Mouse (Mus musculus) G1E (cell line): ENCODE measurements at regions not wholly inside any gene's neighbourhood (a gene's known extent, or its start where the extent isn't known, plus 50 kb on each side); places are given as distances from the start of the nearest gene placed in this dataset.

Experiments
- ATAC-seq: 2 replicates; pipeline ENCODE4 v1.8.0; 2016; ENCODE audit warnings: mild to moderate bottlenecking; ENCODE audit not compliant: insufficient number of reproducible peaks, poor library complexity, low FRiP score, severe bottlenecking; ENCODE audit errors: extremely low read depth
- DNase-seq: peaks from one replicate; pipeline ENCODE4 v3.0.0; 2012; ENCODE audit warnings: low spot score
- H3K27me3 ChIP-seq: 2 replicates; pipeline ENCODE4 v1.6.1; 2012; ENCODE audit warnings: mild to moderate bottlenecking, low read length, inconsistent platforms; ENCODE audit not compliant: insufficient read depth
- H3K36me3 ChIP-seq: replicated peaks from 2 replicates; pipeline ENCODE3; 2012; ENCODE audit warnings: mild to moderate bottlenecking, inconsistent platforms
- H3K4me1 ChIP-seq: 2 replicates; pipeline ENCODE4 v1.6.1; 2012; ENCODE audit warnings: low read depth, low read length, inconsistent platforms, mixed read lengths; ENCODE audit not compliant: insufficient read depth
- H3K4me3 ChIP-seq: 2 replicates; pipeline ENCODE4 v1.5.1; 2012; ENCODE audit warnings: low read depth, mild to moderate bottlenecking, inconsistent platforms, low read length, moderate library complexity, mixed read lengths
- H3K9me3 ChIP-seq: replicated peaks from 2 replicates; pipeline ENCODE4 v1.6.1; 2012; ENCODE audit warnings: inconsistent platforms
- CTCF ChIP-seq: IDR thresholded peaks from 2 replicates; pipeline ENCODE4 v1.5.1; 2012; ENCODE audit warnings: low read depth, low read length, inconsistent platforms, mixed read lengths
- GATA1 ChIP-seq: IDR thresholded peaks from 2 replicates; pipeline ENCODE4 v1.6.1; 2012; ENCODE audit warnings: borderline replicate concordance, low read length, inconsistent platforms, mixed read lengths
- GATA2 ChIP-seq: IDR thresholded peaks from 2 replicates; pipeline ENCODE4 v1.6.1; 2012; ENCODE audit warnings: low read depth, low read length, inconsistent platforms, borderline replicate concordance
- POLR2AphosphoS5 ChIP-seq: IDR thresholded peaks from 2 replicates; pipeline ENCODE4 v1.6.1; 2012; ENCODE audit warnings: low read depth, low read length, inconsistent platforms; ENCODE audit not compliant: insufficient replicate concordance
- TAL1 ChIP-seq: conservative IDR thresholded peaks from 2 replicates; pipeline ENCODE4 v1.6.1; 2012; ENCODE audit warnings: low read depth, low read length, inconsistent platforms, mixed read lengths

DNA sequence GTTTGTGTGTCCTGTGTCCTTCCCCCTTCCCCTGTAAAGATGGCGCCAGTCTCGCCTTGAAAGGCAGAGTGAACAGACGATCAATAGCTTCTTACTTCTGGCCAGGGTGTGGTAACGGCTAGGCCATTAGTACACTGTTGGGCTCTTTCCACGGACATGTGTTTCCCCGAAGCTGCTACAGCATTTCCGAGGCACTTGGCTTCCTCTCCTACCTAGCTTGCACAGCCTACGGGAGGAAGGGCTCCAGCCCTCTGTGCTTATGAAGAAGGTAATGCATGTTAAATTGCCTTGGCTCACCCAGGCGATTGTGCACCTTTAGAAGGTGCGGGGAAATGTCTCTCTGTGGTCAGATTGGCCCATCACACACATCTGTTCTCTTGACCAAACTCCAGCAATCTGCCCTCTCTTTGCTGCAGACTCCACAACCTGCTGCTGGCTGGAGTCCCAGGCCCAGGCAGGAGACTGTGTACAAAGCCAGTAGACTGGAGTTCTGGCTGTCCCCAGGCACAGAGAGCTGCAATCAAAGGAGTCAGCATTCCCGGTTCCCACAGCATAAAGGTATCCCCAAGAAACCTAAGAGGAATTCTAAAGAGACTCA, 208.7 kb downstream of the Snx10 start:
- no peak for ATAC-seq
- TF ChIP-seq GATA1 (no peak), CTCF (no peak), TAL1 (no peak), GATA2 (no peak), POLR2AphosphoS5 (no peak)

DNA sequence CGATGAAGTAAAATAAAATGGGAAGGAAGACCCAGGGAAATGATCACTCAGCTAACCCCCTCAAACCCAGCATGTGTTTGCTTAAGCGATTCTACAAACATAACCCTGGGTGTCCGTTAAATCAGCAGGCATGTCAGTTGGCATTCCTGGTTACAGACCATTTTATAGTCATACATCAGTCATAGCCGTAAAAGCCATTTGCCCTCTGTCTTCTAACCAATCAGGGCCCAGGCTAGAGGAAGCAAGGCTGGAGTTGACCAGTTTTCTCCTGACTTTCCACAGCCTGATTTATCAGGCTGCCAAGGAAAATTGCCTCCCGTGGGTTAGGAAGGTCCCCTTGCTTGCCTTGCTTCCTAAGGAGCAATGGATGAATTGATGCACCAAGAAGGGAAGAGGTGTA, 212.3 kb downstream of the Snx10 start:
- Histone ChIP-seq H3K4me1 (no peaks in the 10 kb centered on the region), H3K4me3 (no peak overlapping the region), H3K36me3 (no peaks in the 10 kb centered on the region), H3K27me3 (peaks cover 4% of the 10 kb centered on the region; the same call in 1 of the 2 replicates), H3K9me3 (no peaks in the 10 kb centered on the region)
- TF ChIP-seq CTCF, result no peak
- TF ChIP-seq TAL1, result no peak
- TF ChIP-seq GATA1, result no peak
- no peak for TF ChIP-seq POLR2AphosphoS5
- no peak for TF ChIP-seq GATA2
- ATAC-seq (no peak), DNase-seq (no peak)

More for the DNA sequence above, 208.7 kb downstream of the Snx10 start:
- no peaks in the 10 kb centered on the region for H3K9me3 ChIP-seq
- no peaks in the 10 kb centered on the region for H3K27me3 ChIP-seq
- H3K4me3 ChIP-seq, result no peak overlapping the region
- no peak for DNase-seq
- H3K4me1 ChIP-seq, result no peaks in the 10 kb centered on the region
- no peaks in the 10 kb centered on the region for H3K36me3 ChIP-seq

DNA sequence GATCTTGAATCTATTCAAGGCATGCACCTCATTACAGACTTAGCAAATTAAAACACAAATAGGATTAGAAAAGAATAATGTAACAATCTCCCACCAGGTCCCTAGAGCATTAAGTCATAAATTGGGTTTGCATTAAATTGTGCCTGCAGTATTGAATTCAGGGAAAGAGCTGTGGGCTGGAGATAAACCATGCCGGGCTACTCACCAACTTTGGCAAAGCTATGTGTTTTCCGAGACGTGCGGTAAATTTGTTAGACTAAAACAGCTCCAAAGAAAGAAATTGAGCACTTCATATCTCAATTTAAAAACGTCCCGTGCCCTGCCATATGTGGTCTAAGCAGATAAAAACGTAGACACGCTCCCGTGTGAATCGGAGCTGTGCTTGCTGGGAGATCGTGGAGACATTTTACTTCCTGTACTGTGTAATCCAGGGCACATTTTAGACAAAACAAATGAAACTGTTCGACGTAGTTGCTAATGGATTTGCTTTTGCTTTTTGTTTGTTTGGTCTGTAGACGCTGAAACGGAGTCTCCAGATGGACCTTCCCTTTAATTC, 219.5 kb downstream of the Snx10 start:
- no peak for TF ChIP-seq GATA2
- no peak for TF ChIP-seq TAL1
- TF ChIP-seq POLR2AphosphoS5, result no peak
- TF ChIP-seq CTCF, result no peak
- TF ChIP-seq GATA1, result no peak
- no peaks in the 10 kb centered on the region for H3K9me3 ChIP-seq
- H3K36me3 ChIP-seq, result no peaks in the 10 kb centered on the region
- DNase-seq (no peak), ATAC-seq (no peak)
- no peak overlapping the region for H3K4me3 ChIP-seq
- peaks cover 6% of the 10 kb centered on the region; the same call in 1 of the 2 replicates for H3K27me3 ChIP-seq
- H3K4me1 ChIP-seq, result no peaks in the 10 kb centered on the region

DNA sequence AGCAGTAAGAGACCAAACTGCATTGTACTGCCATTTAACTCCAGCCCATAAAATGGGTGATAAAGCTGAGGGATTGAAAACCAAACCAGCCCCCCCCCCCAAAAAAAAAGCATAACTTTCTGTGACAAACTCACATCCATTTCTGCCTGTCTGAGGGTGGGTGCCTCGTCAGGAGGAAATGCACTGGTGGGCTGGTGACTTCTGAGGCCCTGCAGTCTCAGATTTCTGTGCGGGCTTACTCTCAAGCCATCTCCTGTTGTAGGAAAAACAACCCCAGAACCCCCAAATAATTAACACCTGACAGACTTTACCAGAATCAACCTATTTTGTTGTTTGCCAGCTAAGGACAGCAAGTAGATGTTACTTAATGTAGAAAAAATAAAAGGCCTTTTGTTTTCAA, 220.9 kb downstream of the Snx10 start:
- DNase-seq (no peak), ATAC-seq (no peak)
- no peaks in the 10 kb centered on the region for H3K9me3 ChIP-seq
- no peaks in the 10 kb centered on the region for H3K4me1 ChIP-seq
- H3K36me3 ChIP-seq, result no peaks in the 10 kb centered on the region
- TF ChIP-seq CTCF (no peak), GATA2 (no peak), GATA1 (no peak), POLR2AphosphoS5 (no peak), TAL1 (no peak)
- no peak overlapping the region for H3K4me3 ChIP-seq
- H3K27me3 ChIP-seq, result peaks cover 6% of the 10 kb centered on the region; the same call in 1 of the 2 replicates

DNA sequence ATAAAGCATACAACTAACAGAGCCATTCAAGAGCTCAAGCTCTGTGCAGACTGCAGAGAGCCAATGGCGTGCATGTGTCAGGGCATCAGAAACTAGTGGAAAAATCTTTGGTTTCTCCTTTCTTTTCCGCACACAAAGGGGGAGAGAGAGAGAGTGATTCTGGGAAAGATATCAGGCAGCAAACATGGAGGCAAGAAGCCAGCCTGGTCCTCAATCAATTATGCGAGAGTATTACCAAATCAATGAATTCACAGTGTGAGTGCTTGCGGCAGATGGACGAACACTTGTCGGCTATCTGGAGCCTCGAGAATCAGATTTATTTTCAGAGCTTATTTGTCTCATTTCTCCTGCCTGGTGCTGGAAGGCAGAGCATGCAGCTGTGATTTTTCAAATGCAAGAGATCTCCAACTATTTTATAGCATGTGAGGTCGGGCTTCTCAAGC, 230.6 kb downstream of the Snx10 start:
- Histone ChIP-seq H3K27me3 (peaks cover 2% of the 10 kb centered on the region; the same call in 1 of the 2 replicates), H3K4me3 (no peak overlapping the region), H3K36me3 (no peaks in the 10 kb centered on the region), H3K9me3 (no peaks in the 10 kb centered on the region), H3K4me1 (no peaks in the 10 kb centered on the region)
- no peak for TF ChIP-seq GATA2
- TF ChIP-seq CTCF, result no peak
- TF ChIP-seq TAL1, result no peak
- TF ChIP-seq GATA1, result no peak
- TF ChIP-seq POLR2AphosphoS5, result no peak
- ATAC-seq, result no peak
- no peak for DNase-seq

DNA sequence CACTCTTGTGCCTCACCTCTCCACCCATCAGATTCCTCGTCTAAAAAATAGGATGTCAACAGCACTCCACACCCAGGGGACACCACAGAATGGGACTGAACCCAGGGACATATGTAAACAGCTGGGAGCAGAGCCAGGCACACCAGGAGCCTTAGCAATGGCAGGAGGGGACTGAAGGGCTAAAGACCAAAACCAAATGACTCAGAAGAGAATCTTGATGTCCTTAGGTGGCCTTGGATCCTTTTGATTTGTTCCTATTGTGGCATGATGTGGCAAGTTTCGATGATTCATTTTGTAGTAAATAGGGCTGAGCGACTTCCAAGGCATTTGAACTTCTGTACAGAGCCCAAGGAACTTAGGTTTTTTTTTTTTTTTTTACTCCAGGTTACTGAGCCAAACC, 233.4 kb downstream of the Snx10 start:
- no peak for DNase-seq
- ATAC-seq, result no peak
- peaks cover 4% of the 10 kb centered on the region; the same call in 1 of the 2 replicates for H3K27me3 ChIP-seq
- H3K36me3 ChIP-seq, result no peaks in the 10 kb centered on the region
- TF ChIP-seq GATA2 (no peak), POLR2AphosphoS5 (no peak), GATA1 (no peak), TAL1 (no peak), CTCF (no peak)
- H3K4me3 ChIP-seq, result no peak overlapping the region
- H3K9me3 ChIP-seq, result no peaks in the 10 kb centered on the region
- H3K4me1 ChIP-seq, result no peaks in the 10 kb centered on the region
